Mouse (Mus musculus) G1E (cell line): ENCODE measurements around the gene Strn3.

Experiments used
- CTCF ChIP-seq: IDR thresholded peaks from 2 replicates; pipeline ENCODE4 v1.5.1; 2012; ENCODE audit warnings: low read depth, low read length, inconsistent platforms, mixed read lengths
- GATA1 ChIP-seq: IDR thresholded peaks from 2 replicates; pipeline ENCODE4 v1.6.1; 2012; ENCODE audit warnings: borderline replicate concordance, low read length, inconsistent platforms, mixed read lengths
- POLR2AphosphoS5 ChIP-seq: IDR thresholded peaks from 2 replicates; pipeline ENCODE4 v1.6.1; 2012; ENCODE audit warnings: low read depth, low read length, inconsistent platforms; ENCODE audit not compliant: insufficient replicate concordance

GRCm38 (mm10) chr12:51623366-51623694 is 68.4 kb downstream of the Strn3 start:
- no peak for TF ChIP-seq CTCF
- TF ChIP-seq GATA1: no peak
- TF ChIP-seq POLR2AphosphoS5: no peak
